Mouse (Mus musculus): Measurements from ENCODE around the gene Gins1. TPM values are rescaled to one million over a fixed set of nuclear protein-coding genes. Genes with fewer than 3 reads are reported as not detected.
"Not testable (repeated sequence)": the region's sequence is repeated elsewhere in the genome, so short reads cannot be mapped to it uniquely, and the experiment has no call there.

Gene Gins1
- polyA plus RNA-seq, 1 experiment from 2014 or later = 42.5 TPM

DNA sequence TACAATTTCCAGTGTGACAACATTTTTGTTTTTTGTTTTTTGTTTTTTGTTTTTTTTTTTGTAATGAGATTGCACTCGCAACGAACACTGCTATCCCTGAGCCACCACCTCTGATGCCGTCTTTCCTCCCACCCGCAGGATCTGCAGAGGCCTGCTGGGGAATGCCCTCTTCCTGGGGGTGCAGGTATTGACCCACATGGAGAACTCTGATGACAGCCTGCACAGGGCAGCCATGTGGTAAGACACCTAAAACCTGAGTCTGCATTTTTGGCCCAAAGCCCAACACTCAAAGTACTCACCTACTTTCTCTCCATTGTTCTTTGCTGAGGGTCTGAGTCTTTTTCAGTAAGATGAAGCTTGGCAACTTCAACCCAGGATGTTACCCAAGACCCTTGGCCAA, 29.5 kb downstream of the Gins1 start:
- no peak for ATAC-seq (replicated peaks; ENCODE audit: low FRiP score, low TSS enrichment, low read depth)
- 90% methylated on average over 4 of the region's 4 CpGs for WGBS
- DNase-seq (ENCODE audit: low spot score) = no peak
- H3K9ac ChIP-seq (ENCODE audit: low read length) = no peak overlapping the region
- no peak overlapping the region for H3K27ac ChIP-seq (ENCODE audit: low read depth)
- H3K4me1 ChIP-seq (replicated peaks; ENCODE audit: control insufficient read depth, insufficient read depth, low read length) = no peaks in the 10 kb centered on the region
- H3K36me3 ChIP-seq (ENCODE audit: control insufficient read depth, insufficient read depth, low read length) = peaks cover 70% of the 10 kb centered on the region
- H3K9me3 ChIP-seq (ENCODE audit: control insufficient read depth, low read length) = no peaks in the 10 kb centered on the region
- H3K27me3 ChIP-seq (replicated peaks; ENCODE audit: control insufficient read depth, insufficient read depth, low read length) = no peaks in the 10 kb centered on the region
- H3K4me2 ChIP-seq (ENCODE audit: low read length) = no peak overlapping the region
- H3K4me3 ChIP-seq (ENCODE audit: low read depth, low read length) = no peak overlapping the region

DNA sequence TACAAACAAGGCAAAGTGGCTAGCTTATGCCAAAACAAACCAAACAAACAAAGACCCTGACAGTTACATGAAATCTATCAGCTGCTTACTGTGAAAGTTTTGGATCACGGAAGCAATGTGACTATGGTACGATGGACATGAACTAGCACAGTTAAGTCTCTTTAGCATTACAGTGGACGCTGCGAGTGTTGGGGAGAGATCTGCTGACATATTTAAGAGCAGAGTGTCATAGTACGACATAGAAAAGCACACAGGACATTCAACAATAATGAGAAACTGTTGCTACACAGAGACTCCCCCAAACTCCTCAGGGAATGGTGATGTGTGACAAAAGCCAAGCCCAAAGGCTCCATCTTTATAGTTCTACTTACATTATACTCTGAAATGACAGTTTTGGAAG, 38.8 kb downstream of the Gins1 start:
- ATAC-seq (replicated peaks; ENCODE audit: low FRiP score, low TSS enrichment, low read depth) = no peak
- no peak for DNase-seq (ENCODE audit: low spot score)
- WGBS = 90% methylated on average over 5 of the region's 5 CpGs
- H3K9ac ChIP-seq (ENCODE audit: low read length) = no peak overlapping the region
- H3K4me1 ChIP-seq (replicated peaks; ENCODE audit: control insufficient read depth, insufficient read depth, low read length) = no peaks in the 10 kb centered on the region
- H3K36me3 ChIP-seq (ENCODE audit: control insufficient read depth, insufficient read depth, low read length) = peaks cover 30% of the 10 kb centered on the region
- H3K4me2 ChIP-seq (ENCODE audit: low read length) = no peak overlapping the region
- no peak overlapping the region for H3K27ac ChIP-seq (ENCODE audit: low read depth)
- no peaks in the 10 kb centered on the region for H3K27me3 ChIP-seq (replicated peaks; ENCODE audit: control insufficient read depth, insufficient read depth, low read length)
- H3K9me3 ChIP-seq (ENCODE audit: control insufficient read depth, low read length) = no peaks in the 10 kb centered on the region
- no peak overlapping the region for H3K4me3 ChIP-seq (ENCODE audit: low read depth, low read length)

DNA sequence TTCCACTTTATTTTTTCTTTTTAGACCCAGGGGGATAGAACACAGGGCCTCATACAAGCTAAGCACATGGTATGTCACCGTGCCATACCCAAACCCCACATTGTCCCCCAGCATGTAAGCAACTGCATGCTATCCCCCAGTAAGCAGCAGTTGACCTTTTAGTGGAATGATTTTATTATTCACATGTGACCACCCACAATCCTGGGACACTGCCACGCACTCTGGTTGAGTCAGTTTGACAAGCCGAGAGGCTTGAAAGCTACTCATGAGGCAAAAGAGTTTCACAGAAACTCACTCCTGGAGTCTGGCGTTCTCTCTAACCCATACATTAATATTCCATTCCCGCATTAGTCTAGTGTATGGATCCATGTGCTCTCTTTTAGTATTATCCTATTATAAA, 42.1 kb downstream of the Gins1 start:
- H3K27ac ChIP-seq (ENCODE audit: low read depth); H3K9ac ChIP-seq (ENCODE audit: low read length); H3K27me3 ChIP-seq (replicated peaks; ENCODE audit: control insufficient read depth, insufficient read depth, low read length); H3K4me3 ChIP-seq (ENCODE audit: low read depth, low read length); H3K9me3 ChIP-seq (ENCODE audit: control insufficient read depth, low read length); DNase-seq (ENCODE audit: low spot score); ATAC-seq (replicated peaks; ENCODE audit: low FRiP score, low TSS enrichment, low read depth); H3K4me2 ChIP-seq (ENCODE audit: low read length); H3K4me1 ChIP-seq (replicated peaks; ENCODE audit: control insufficient read depth, insufficient read depth, low read length): not testable (repeated sequence)
- 92% methylated on average over 5 of the region's 5 CpGs for WGBS
- H3K36me3 ChIP-seq (ENCODE audit: control insufficient read depth, insufficient read depth, low read length) = peaks cover 46% of the 10 kb centered on the region

DNA sequence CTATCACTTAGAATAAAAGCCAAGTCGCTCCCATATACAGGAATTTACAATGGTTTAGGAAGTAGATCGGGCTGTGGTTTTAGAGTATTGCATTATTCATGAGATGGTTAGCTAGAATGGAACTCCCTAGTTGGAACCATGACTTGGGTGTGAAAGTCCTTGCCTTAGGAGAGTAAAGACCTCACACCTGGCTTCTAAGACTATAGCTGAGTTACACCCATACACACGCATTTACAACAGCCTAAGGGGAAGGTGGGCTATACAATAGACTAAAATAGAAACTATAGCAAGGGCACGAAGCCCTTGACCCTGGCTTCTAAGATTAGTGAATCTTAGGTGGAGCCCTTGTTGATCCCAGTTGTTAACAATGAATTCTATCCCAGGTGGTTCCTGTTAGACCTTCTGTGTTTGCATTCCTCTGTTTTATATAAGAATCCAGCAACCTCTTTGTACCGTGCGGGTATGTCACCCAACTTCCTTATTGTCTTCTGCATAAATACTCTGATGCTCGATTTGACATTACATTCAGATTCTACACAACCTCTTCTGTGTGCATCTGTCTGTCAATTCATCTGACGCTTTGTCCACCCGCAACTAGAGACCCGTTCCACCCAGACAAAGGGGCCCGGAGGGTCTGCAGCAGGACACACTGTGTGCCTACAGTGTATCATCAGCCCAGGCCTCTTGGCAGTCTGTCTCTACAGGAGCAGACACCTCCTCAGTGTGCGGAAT, 42.8 kb downstream of the Gins1 start:
- H3K9me3 ChIP-seq (ENCODE audit: control insufficient read depth, low read length); DNase-seq (ENCODE audit: low spot score); H3K4me1 ChIP-seq (replicated peaks; ENCODE audit: control insufficient read depth, insufficient read depth, low read length); H3K9ac ChIP-seq (ENCODE audit: low read length); H3K27ac ChIP-seq (ENCODE audit: low read depth); ATAC-seq (replicated peaks; ENCODE audit: low FRiP score, low TSS enrichment, low read depth); H3K4me2 ChIP-seq (ENCODE audit: low read length); H3K27me3 ChIP-seq (replicated peaks; ENCODE audit: control insufficient read depth, insufficient read depth, low read length); H3K4me3 ChIP-seq (ENCODE audit: low read depth, low read length): not testable (repeated sequence)
- WGBS = 89% methylated on average over 12 of the region's 12 CpGs
- peaks cover 53% of the 10 kb centered on the region for H3K36me3 ChIP-seq (ENCODE audit: control insufficient read depth, insufficient read depth, low read length)

DNA sequence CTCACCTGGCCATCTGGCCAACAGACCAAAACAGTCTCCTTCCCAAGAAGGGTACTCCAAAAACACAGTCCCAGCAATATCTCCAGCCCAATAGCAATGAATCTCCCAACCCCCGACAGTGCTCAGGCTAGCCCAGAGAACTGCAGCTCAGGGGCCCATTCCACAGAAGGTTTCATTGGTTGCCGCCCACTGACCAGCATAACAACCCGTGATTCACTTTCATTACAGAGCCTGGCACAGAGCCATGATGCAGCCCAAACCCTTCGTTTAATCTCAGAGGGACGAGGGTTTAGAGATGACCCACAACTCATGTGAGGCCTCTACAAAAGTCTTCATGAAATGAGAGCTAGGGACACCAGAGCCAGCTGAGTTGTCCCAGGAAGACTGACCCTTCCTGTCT, 43.6 kb downstream of the Gins1 start:
- ATAC-seq (replicated peaks; ENCODE audit: low FRiP score, low TSS enrichment, low read depth) = no peak
- Histone ChIP-seq H3K9me3 (ENCODE audit: control insufficient read depth, low read length) (no peaks in the 10 kb centered on the region), H3K27me3 (replicated peaks; ENCODE audit: control insufficient read depth, insufficient read depth, low read length) (no peaks in the 10 kb centered on the region), H3K4me3 (ENCODE audit: low read depth, low read length) (no peak overlapping the region), H3K4me1 (replicated peaks; ENCODE audit: control insufficient read depth, insufficient read depth, low read length) (no peaks in the 10 kb centered on the region), H3K36me3 (ENCODE audit: control insufficient read depth, insufficient read depth, low read length) (peaks cover 50% of the 10 kb centered on the region), H3K9ac (ENCODE audit: low read length) (no peak overlapping the region), H3K27ac (ENCODE audit: low read depth) (no peak overlapping the region), H3K4me2 (ENCODE audit: low read length) (no peak overlapping the region)
- no peak for DNase-seq (ENCODE audit: low spot score)
- 82% methylated on average over 5 of the region's 5 CpGs for WGBS

DNA sequence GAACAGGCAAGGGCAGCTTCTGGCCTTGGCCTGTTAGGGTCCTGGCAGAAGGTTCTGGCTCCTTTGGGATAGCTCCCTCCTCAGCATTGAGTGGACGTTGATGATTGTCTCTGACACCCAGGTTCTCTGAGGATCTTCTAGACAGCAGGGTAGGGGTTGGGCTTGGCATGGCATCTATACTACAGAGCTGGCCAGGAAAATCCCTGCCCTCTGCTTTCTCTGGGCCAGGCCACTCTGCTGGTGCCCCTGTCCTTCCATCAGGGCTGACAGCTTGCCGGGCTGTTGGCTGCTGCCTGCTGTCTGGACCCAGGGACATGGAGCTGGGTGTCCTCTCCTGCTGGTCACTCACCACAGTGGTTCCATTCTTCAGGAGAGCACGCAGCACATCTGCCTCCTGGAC, 44.5 kb downstream of the Gins1 start:
- no peak overlapping the region for H3K4me3 ChIP-seq (ENCODE audit: low read depth, low read length)

DNA sequence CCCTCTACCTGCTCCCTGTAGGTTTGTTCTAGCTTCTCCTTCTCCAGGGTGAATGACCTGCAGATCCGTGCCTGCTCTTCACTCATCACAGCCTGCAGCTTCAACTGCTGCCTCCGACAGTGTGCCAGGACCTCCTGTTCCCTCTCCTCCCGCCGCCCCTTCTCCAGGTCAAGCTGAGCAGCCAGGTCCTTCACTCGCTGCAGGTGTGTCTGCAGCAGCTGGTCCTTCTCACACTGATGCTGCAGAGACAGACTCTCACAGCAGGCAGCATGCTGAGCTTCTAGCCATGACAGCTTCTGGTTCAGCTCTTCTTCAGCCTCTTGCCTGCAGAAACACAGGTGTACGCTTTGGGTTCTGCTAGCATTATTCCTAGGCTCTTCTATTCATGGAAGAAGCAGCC, 44.9 kb downstream of the Gins1 start:
- ATAC-seq (replicated peaks; ENCODE audit: low FRiP score, low TSS enrichment, low read depth) = no peak
- WGBS = 85% methylated on average over 6 of the region's 6 CpGs
- Histone ChIP-seq H3K27me3 (replicated peaks; ENCODE audit: control insufficient read depth, insufficient read depth, low read length) (no peaks in the 10 kb centered on the region), H3K9ac (ENCODE audit: low read length) (no peak overlapping the region), H3K4me3 (ENCODE audit: low read depth, low read length) (no peak overlapping the region), H3K4me1 (replicated peaks; ENCODE audit: control insufficient read depth, insufficient read depth, low read length) (no peaks in the 10 kb centered on the region), H3K27ac (ENCODE audit: low read depth) (no peak overlapping the region), H3K4me2 (ENCODE audit: low read length) (no peak overlapping the region), H3K9me3 (ENCODE audit: control insufficient read depth, low read length) (no peaks in the 10 kb centered on the region), H3K36me3 (ENCODE audit: control insufficient read depth, insufficient read depth, low read length) (peaks cover 51% of the 10 kb centered on the region)
- DNase-seq (ENCODE audit: low spot score) = no peak

More for the DNA sequence above, 44.5 kb downstream of the Gins1 start:
- WGBS = 93% methylated on average over 3 of the region's 3 CpGs
- H3K27me3 ChIP-seq (replicated peaks; ENCODE audit: control insufficient read depth, insufficient read depth, low read length) = no peaks in the 10 kb centered on the region
- H3K27ac ChIP-seq (ENCODE audit: low read depth) = no peak overlapping the region
- no peak overlapping the region for H3K9ac ChIP-seq (ENCODE audit: low read length)
- no peak overlapping the region for H3K4me2 ChIP-seq (ENCODE audit: low read length)
- H3K9me3 ChIP-seq (ENCODE audit: control insufficient read depth, low read length) = no peaks in the 10 kb centered on the region
- H3K36me3 ChIP-seq (ENCODE audit: control insufficient read depth, insufficient read depth, low read length) = peaks cover 51% of the 10 kb centered on the region
- ATAC-seq (replicated peaks; ENCODE audit: low FRiP score, low TSS enrichment, low read depth) (no peak), DNase-seq (ENCODE audit: low spot score) (no peak)
- no peaks in the 10 kb centered on the region for H3K4me1 ChIP-seq (replicated peaks; ENCODE audit: control insufficient read depth, insufficient read depth, low read length)

DNA sequence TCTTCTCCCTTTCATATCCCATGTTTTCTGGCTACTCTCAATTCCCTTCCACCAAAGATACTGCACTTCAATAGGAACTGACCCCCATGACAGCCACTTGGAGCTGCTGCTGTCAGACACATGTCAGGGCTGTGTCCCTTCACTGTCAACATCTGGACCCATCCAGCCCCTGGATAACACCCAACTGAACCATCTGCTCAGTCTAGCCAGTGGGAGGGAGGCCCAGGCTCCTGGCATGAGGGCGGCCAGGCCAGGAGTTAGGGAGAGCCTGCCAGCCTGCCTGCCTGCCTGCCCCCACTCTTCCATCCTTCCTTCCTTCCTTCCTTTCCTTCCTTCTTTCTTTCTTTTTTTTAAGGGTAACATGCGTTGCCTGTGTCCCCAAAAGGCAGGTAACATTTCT, 46.0 kb downstream of the Gins1 start:
- no peak overlapping the region for H3K4me3 ChIP-seq (ENCODE audit: low read depth, low read length)
- H3K4me2 ChIP-seq (ENCODE audit: low read length) = no peak overlapping the region
- peaks cover 62% of the 10 kb centered on the region for H3K36me3 ChIP-seq (ENCODE audit: control insufficient read depth, insufficient read depth, low read length)
- ATAC-seq (replicated peaks; ENCODE audit: low FRiP score, low TSS enrichment, low read depth) = no peak
- H3K4me1 ChIP-seq (replicated peaks; ENCODE audit: control insufficient read depth, insufficient read depth, low read length) = no peaks in the 10 kb centered on the region
- WGBS = 85% methylated on average over 2 of the region's 2 CpGs
- DNase-seq (ENCODE audit: low spot score) = no peak
- no peak overlapping the region for H3K9ac ChIP-seq (ENCODE audit: low read length)
- no peak overlapping the region for H3K27ac ChIP-seq (ENCODE audit: low read depth)
- H3K9me3 ChIP-seq (ENCODE audit: control insufficient read depth, low read length) = no peaks in the 10 kb centered on the region
- H3K27me3 ChIP-seq (replicated peaks; ENCODE audit: control insufficient read depth, insufficient read depth, low read length) = no peaks in the 10 kb centered on the region

DNA sequence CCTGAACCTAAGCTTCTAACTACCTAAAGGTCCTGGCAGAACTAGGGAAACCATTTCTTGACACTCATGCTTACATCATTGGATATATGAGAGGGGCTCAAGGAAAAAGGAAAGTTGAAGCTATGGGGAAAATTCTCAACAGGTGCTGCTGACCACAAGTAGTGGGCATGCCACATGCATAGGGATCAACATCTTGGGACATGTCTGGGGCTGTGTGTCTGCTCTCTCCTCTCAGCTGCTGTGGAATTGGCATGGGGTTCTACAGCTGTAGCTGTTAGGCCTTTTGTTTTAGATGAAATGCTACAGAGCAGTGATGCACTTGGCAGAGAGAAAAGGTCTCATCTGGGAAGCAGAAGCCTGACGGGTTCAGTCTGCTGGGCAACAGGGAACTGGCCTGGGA, 50.7 kb downstream of the Gins1 start:
- ATAC-seq (replicated peaks; ENCODE audit: low FRiP score, low TSS enrichment, low read depth) (no peak), DNase-seq (ENCODE audit: low spot score) (no peak)
- WGBS = 75% methylated on average over 1 of the region's 1 CpGs

More for the DNA sequence above, 50.7 kb downstream of the Gins1 start:
- Histone ChIP-seq H3K4me1 (replicated peaks; ENCODE audit: control insufficient read depth, insufficient read depth, low read length) (no peaks in the 10 kb centered on the region), H3K27me3 (replicated peaks; ENCODE audit: control insufficient read depth, insufficient read depth, low read length) (no peaks in the 10 kb centered on the region), H3K9me3 (ENCODE audit: control insufficient read depth, low read length) (no peaks in the 10 kb centered on the region), H3K27ac (ENCODE audit: low read depth) (no peak overlapping the region), H3K36me3 (ENCODE audit: control insufficient read depth, insufficient read depth, low read length) (peaks cover 68% of the 10 kb centered on the region), H3K4me3 (ENCODE audit: low read depth, low read length) (no peak overlapping the region), H3K4me2 (ENCODE audit: low read length) (no peak overlapping the region), H3K9ac (ENCODE audit: low read length) (no peak overlapping the region)

Data from intestine, embryonic 14.5 days (tissue).